In genomic region chr13:91881837-91882480, GRCm38 (mm10) we compare ENCODE assay signal across 10 mouse cellular contexts. TPM values are rescaled to one million over a fixed set of nuclear protein-coding genes. Genes with fewer than 3 reads are reported as not detected.
DNase-seq lines count a peak whose midpoint lies in the region; ATAC-seq and TF ChIP-seq lines count a peak whose summit lies in the region.
"Had no signal": no experiment of that assay in that cellular context is flagged by ENCODE, and none has a peak within 500 bp of the region (broad histone marks: within the 10 kb centered on the region; RNA-seq: fewer than 3 reads in every experiment).

No protein-coding gene starts in this region.

- no peak for ATAC-seq in kidney, postnatal 0 days (replicated peaks; ENCODE audit: low FRiP score, low read depth)
- ATAC-seq in kidney, embryonic 14.5 days (ENCODE audit: low FRiP score, low TSS enrichment): no peak
- ATAC-seq in hematopoietic stem cell, adult 5-6 weeks (replicated peaks in 1 of 2; ENCODE audit: insufficient read depth in 1 of 2, low FRiP score in 2 of 2, low TSS enrichment in 1 of 2, low read depth in 1 of 2, poor library complexity in 2 of 2, severe bottlenecking in 2 of 2): 0 out of 4 replicates have a peak, but pooled peaks have one; percentile 37 to 58

- no peak overlapping the region for H3K4me2 ChIP-seq in kidney, postnatal 0 days (ENCODE audit: low read length)
- H3K4me2 ChIP-seq in kidney, embryonic 14.5 days (replicated peaks; ENCODE audit: low read depth, low read length): no peak overlapping the region

- H3K4me1 ChIP-seq in kidney, postnatal 0 days (replicated peaks; ENCODE audit: insufficient read depth, low read length): no peaks in the 10 kb centered on the region
- no peaks in the 10 kb centered on the region for H3K4me1 ChIP-seq in kidney, embryonic 14.5 days (ENCODE audit: control insufficient read depth, insufficient read depth, low read length)
- no peaks in the 10 kb centered on the region for H3K4me1 ChIP-seq in limb, embryonic 10.5 days
- H3K4me1 ChIP-seq: megakaryocyte, embryonic 14.5 days had no signal

- H3K4me3 ChIP-seq in kidney, postnatal 0 days (replicated peaks; ENCODE audit: low read depth, low read length): no peak overlapping the region
- no peak overlapping the region for H3K4me3 ChIP-seq in kidney, embryonic 14.5 days (ENCODE audit: low read length)
- no peak overlapping the region for H3K4me3 ChIP-seq in limb, embryonic 10.5 days
- H3K4me3 ChIP-seq: erythroblast, embryonic 14.5 days; megakaryocyte, embryonic 14.5 days had no signal

- H3K9me3 ChIP-seq in kidney, postnatal 0 days (replicated peaks; ENCODE audit: low read length): no peaks in the 10 kb centered on the region
- no peaks in the 10 kb centered on the region for H3K9me3 ChIP-seq in kidney, embryonic 14.5 days (ENCODE audit: control insufficient read depth, low read length)
- H3K9me3 ChIP-seq in limb, embryonic 10.5 days (replicated peaks): no peaks in the 10 kb centered on the region

- H3K9ac ChIP-seq in kidney, postnatal 0 days (ENCODE audit: low read depth, low read length): no peak overlapping the region
- H3K9ac ChIP-seq in kidney, embryonic 14.5 days (ENCODE audit: low read depth, low read length): no peak overlapping the region

- H3K27ac ChIP-seq in kidney, postnatal 0 days: no peak overlapping the region
- no peak overlapping the region for H3K27ac ChIP-seq in kidney, embryonic 14.5 days (ENCODE audit: low read depth, low read length)
- no peak overlapping the region for H3K27ac ChIP-seq in limb, embryonic 10.5 days

- no peaks in the 10 kb centered on the region for H3K27me3 ChIP-seq in kidney, postnatal 0 days (ENCODE audit: insufficient read depth, low read length)
- H3K27me3 ChIP-seq in kidney, embryonic 14.5 days (ENCODE audit: control insufficient read depth, insufficient read depth, low read length): no peaks in the 10 kb centered on the region
- H3K27me3 ChIP-seq in limb, embryonic 10.5 days (ENCODE audit: low read depth, poor library complexity, severe bottlenecking): no peaks in the 10 kb centered on the region
- H3K27me3 ChIP-seq: megakaryocyte, embryonic 14.5 days had no signal

- DNase-seq in kidney, postnatal 0 days (ENCODE audit: low spot score): peak; percentile 61
- peak; percentile 64 for DNase-seq in R1 (ENCODE audit: low read depth, low spot score)
- DNase-seq in embryo, embryonic 10.5 days (ENCODE audit: low spot score): peak; percentile 81
- peak; percentile 57 for DNase-seq in limb, embryonic 10.5 days (ENCODE audit: low spot score)
- peak; percentile 82 for DNase-seq in retina, embryonic 14.5 days (ENCODE audit: low spot score)
- no peak for DNase-seq in natural killer cell, adult 2 months (ENCODE audit: low spot score in 2 of 2)

- 61% methylated on average over 9 of the region's 9 CpGs for WGBS in kidney, postnatal 0 days
- WGBS in kidney, embryonic 14.5 days: 64% methylated on average over 9 of the region's 9 CpGs
- 66% methylated on average over 9 of the region's 9 CpGs for WGBS in limb, embryonic 10.5 days

- H3K36me3 ChIP-seq in kidney, postnatal 0 days (ENCODE audit: insufficient read depth, low read length): no peaks in the 10 kb centered on the region
- H3K36me3 ChIP-seq in kidney, embryonic 14.5 days (ENCODE audit: control insufficient read depth, insufficient read depth, low read length): no peaks in the 10 kb centered on the region
- no peaks in the 10 kb centered on the region for H3K36me3 ChIP-seq in limb, embryonic 10.5 days

- TF ChIP-seq CTCF in kidney, postnatal 0 days (IDR thresholded peaks at IDR 0.05; ENCODE audit: low read depth): peak; percentile 75

RNA-seq across cellular contexts. Expression of gene Ckmt2, which starts 5.3 kb away (rescaled TPM):
- 0.14 TPM in 1 of 2 replicates, not detected in the other for polyA plus RNA-seq in kidney, postnatal 0 days (2015; fragmentation: Nextera tagmentation; extraction: Ambion mirVana)
- not detected in 2 replicates for polyA plus RNA-seq in kidney, embryonic 14.5 days (2014; fragmentation: Nextera tagmentation; extraction: Ambion mirVana)
- not detected in 2 replicates for total RNA-seq in hematopoietic stem cell, adult 5-6 weeks (2017)
- not detected in 2 replicates for polyA plus RNA-seq in limb, embryonic 10.5 days (2016; fragmentation: Nextera tagmentation; extraction: Ambion mirVana)
- polyA plus RNA-seq: erythroblast, embryonic 14.5 days had no signal

Comparison
In these comparisons a context has a peak if more than half of its experiments do, and no peak if none do; other contexts are left out.
1. ATAC-seq: peak in hematopoietic stem cell, adult 5-6 weeks (2 of 2); none in kidney, postnatal 0 days (single experiment) and kidney, embryonic 14.5 days (single experiment).
2. DNase-seq: peak in kidney, postnatal 0 days (single experiment), R1 (single experiment), embryo, embryonic 10.5 days (single experiment), limb, embryonic 10.5 days (single experiment) and retina, embryonic 14.5 days (single experiment); none in natural killer cell, adult 2 months (0 of 2).